Mouse (Mus musculus) kidney, embryonic 15.5 days (tissue): Measurements from ENCODE around the gene Cd80. TPM values are rescaled to one million over a fixed set of nuclear protein-coding genes. Genes with fewer than 3 reads are reported as not detected.
A peak's percentile ranks its signal among the peaks of the same experiment; 100 is the strongest.

Experiments
- ATAC-seq: fragments of 200-750 bp; cut with Nextera tagmentation; replicated peaks from 2 replicates; pipeline ENCODE4 v1.8.0; 2017; ENCODE audit warnings: moderate TSS enrichment; ENCODE audit not compliant: low FRiP score
- H3K27ac ChIP-seq: fragments of 300-500 bp; sonication (generic); 2 replicates; pipeline ENCODE4 v1.5.1; 2015; ENCODE audit warnings: mild to moderate bottlenecking, inconsistent platforms
- H3K27me3 ChIP-seq: fragments of 300-500 bp; sonication (generic); 2 replicates; pipeline ENCODE4 v1.6.1; 2015; ENCODE audit warnings: inconsistent platforms
- H3K36me3 ChIP-seq: fragments of 300-500 bp; sonication (generic); 2 replicates; pipeline ENCODE4 v1.6.1; 2015; ENCODE audit warnings: inconsistent platforms
- H3K4me1 ChIP-seq: fragments of 300-500 bp; sonication (generic); 2 replicates; pipeline ENCODE4 v1.6.1; 2015; ENCODE audit warnings: inconsistent platforms
- H3K4me2 ChIP-seq: fragments of 300-500 bp; sonication (generic); 2 replicates; pipeline ENCODE4 v1.6.1; 2015; ENCODE audit warnings: moderate library complexity, mild to moderate bottlenecking, inconsistent platforms
- H3K4me3 ChIP-seq: fragments of 300-500 bp; sonication (generic); replicated peaks from 2 replicates; pipeline ENCODE4 v1.5.1; 2015; ENCODE audit warnings: mild to moderate bottlenecking, inconsistent platforms
- H3K9ac ChIP-seq: fragments of 300-500 bp; sonication (generic); 2 replicates; pipeline ENCODE4 v1.6.1; 2015; ENCODE audit warnings: mild to moderate bottlenecking, inconsistent platforms
- H3K9me3 ChIP-seq: fragments of 300-500 bp; sonication (generic); replicated peaks from 2 replicates; pipeline ENCODE4 v1.6.1; 2016; ENCODE audit warnings: inconsistent platforms
- WGBS: fragments of 180-500 bp; shearing (Covaris S2); methylation state at CpG from one replicate; pipeline ENCODE4 v1.1.7; 2015; ENCODE audit warnings: mixed read lengths; 5-methylcytosine and 5-hydroxymethylcytosine counted together
- polyA plus RNA-seq: library from polyadenylated mRNA; unstranded; fragments of >200 nt; fragmentation: Nextera tagmentation; extraction: Ambion mirVana; gene quantifications from 2 replicates; pipeline ENCODE4 v1.2.1, GENCODE M21; 2015

Cd80 gene
- polyA plus RNA-seq, 1 experiment from 2014 or later = 0.29 TPM

- H3K36me3 ChIP-seq = peaks cover 79% of the 10 kb centered on the region
Measured at GRCm38 (mm10) chr16:38506041-38506634, 50.8 kb downstream of the Cd80 start.

DNA sequence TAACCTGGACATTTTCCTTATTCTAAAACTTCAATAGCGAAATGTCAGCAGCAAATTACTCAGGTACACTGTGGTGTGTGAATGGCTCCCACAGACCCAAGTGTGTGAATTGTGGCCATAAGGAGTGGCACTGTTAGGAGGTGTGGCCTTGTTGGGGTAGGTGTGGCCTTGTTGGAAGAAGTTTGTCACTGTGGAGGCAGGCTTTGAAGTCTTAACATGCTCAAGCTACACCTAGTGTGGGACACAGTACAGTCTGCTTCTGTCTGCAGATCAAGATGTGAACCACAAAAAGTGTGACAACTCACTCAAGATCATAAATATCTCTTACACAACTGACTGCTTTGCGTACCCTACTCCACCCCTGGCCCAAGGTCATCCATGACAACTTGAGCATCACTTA lies 55.5 kb downstream of the Cd80 start:
- no peak for ATAC-seq
- Histone ChIP-seq H3K4me2 (no peak overlapping the region), H3K36me3 (peaks cover 73% of the 10 kb centered on the region), H3K9me3 (no peaks in the 10 kb centered on the region), H3K4me1 (no peaks in the 10 kb centered on the region), H3K27me3 (no peaks in the 10 kb centered on the region), H3K9ac (no peak overlapping the region), H3K4me3 (no peak overlapping the region), H3K27ac (no peak overlapping the region)
- 94% methylated on average over 2 of the region's 2 CpGs for WGBS

More at GRCm38 (mm10) chr16:38506041-38506634, 50.8 kb downstream of the Cd80 start:
- Histone ChIP-seq H3K9me3 (no peaks in the 10 kb centered on the region), H3K4me2 (no peak overlapping the region), H3K27ac (no peak overlapping the region), H3K27me3 (no peaks in the 10 kb centered on the region), H3K4me3 (no peak overlapping the region), H3K9ac (no peak overlapping the region), H3K4me1 (no peaks in the 10 kb centered on the region)
- WGBS = 68% methylated on average over 4 of the region's 4 CpGs
- ATAC-seq = peak; percentile 82

DNA sequence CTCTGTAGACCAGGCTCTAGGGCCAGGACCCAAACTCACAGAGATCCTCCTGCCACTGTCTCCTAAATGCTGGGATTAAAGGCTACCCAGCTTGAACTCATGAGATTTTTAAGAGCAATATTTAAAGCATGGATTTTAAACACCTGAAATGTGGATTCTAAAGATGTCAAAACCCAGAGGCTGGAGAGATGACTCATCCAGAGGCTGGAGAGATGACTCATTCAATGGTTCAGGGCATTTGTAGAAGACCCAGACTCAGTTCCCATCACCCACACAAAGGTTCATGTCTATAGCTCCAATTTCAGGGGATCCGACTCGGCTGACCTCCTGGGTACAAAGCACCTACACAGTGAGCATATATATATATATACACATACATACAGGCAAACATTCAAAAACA lies 63.8 kb downstream of the Cd80 start:
- no peak overlapping the region for H3K27ac ChIP-seq
- ATAC-seq = no peak
- H3K9me3 ChIP-seq = no peaks in the 10 kb centered on the region
- peaks cover 33% of the 10 kb centered on the region for H3K36me3 ChIP-seq
- no peak overlapping the region for H3K4me2 ChIP-seq
- no peak overlapping the region for H3K4me3 ChIP-seq
- H3K9ac ChIP-seq = no peak overlapping the region
- no peaks in the 10 kb centered on the region for H3K27me3 ChIP-seq
- H3K4me1 ChIP-seq = peaks cover 13% of the 10 kb centered on the region
- 97% methylated on average over 2 of the region's 2 CpGs for WGBS

DNA sequence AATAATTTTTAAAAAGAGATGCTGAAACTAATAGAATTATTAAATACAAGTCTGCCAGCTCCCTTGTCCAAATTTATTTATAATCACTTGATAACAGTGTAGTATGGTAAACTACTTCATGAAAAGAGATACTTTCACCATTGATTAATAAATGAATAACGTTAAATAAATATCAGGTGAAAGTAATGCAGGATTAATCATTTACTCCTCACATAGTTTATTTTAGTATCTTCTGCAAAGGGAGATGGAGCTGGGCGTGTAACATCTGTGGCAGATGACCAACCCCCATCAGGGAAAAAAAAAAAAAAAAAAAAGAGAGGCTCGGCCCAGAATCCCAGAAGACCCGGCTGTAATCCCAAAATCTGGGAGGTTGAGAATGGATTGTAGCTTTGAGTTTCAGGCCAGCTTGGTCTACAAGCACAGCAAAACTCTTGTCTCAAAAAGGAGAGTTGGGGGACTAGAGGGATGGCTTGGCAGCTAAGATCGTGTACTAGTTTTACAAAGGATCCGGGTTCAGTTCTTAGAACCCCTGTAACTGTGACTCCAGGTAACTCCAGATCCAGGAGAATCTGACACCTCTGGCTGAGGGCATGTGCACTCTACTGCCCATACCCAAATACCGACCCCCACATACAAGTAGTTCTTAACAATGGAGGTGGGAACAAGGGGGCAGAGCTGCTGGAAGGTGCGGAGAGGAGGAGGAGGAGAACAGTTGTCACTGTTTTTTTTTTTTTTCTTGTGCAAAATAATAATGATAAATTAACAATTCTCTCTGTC lies 66.0 kb downstream of the Cd80 start:
- 36% methylated on average over 8 of the region's 8 CpGs for WGBS
- peak overlapping the region; percentile 98 for H3K4me3 ChIP-seq
- no peaks in the 10 kb centered on the region for H3K9me3 ChIP-seq
- no peak overlapping the region for H3K27ac ChIP-seq
- H3K4me1 ChIP-seq = peaks cover 13% of the 10 kb centered on the region
- peak overlapping the region; percentile 98 for H3K9ac ChIP-seq
- H3K27me3 ChIP-seq = no peaks in the 10 kb centered on the region
- ATAC-seq = no peak
- peak overlapping the region; percentile 60 for H3K4me2 ChIP-seq
- peaks cover 39% of the 10 kb centered on the region for H3K36me3 ChIP-seq

DNA sequence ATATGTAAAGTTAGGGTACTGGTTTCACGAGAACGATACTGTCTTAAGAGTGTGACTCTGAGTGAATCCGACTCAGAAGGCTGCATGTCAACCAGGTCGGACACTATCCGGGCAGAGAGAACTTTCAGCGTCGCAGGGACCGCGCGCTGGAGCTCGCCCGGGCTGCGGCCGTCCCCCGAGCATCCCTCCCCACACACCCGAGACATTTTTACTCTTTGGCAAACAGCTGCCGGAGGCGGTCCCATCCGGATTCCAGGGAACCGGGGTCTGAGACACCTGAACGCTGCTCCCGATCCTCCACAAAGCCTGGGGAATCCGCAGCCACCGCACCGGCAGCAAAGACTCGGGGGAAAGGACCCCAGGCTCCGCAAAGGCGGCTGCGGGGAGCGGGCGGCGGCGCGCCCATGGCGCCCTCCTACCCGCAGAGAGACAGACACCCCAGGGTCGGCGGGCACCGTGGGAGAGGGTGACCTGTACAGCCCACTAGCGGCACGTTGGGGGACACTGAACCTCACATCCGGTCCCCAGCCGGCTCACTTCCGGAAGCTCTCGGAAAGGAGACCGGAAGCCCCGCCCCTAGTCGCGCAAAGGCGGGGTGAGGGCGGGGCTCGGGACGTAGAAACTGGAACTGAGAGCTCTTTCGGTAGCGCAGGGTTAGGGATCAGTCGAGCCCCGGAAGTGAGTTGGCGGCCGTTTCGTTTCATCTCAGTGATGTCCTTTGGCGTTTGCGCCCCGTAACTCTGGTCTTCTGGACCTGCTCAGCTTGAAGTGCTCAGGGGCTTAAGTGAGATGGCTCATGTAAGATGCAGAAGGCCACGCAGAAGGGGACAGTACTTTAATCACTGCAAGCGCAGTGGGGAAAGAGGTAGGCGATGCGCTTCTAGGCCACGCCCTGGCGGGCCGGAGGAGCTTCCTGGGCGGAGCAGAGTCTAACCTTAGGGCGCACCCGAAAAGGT lies 67.0 kb downstream of the Cd80 start, which contains the start of gene Timmdc1:
TSS of gene Timmdc1 (minus strand) at position 535 of the 956 bp plus-strand sequence.
- Histone ChIP-seq H3K9ac (peak within 1 kb of the TSS; percentile 98), H3K27me3 (no peaks in the 10 kb centered on the region), H3K4me3 (peak within 1 kb of the TSS; percentile 98), H3K4me2 (peak within 1 kb of the TSS; percentile 60), H3K9me3 (no peaks in the 10 kb centered on the region), H3K27ac (peak within 1 kb of the TSS; percentile 98), H3K4me1 (peaks cover 13% of the 10 kb centered on the region), H3K36me3 (peaks cover 43% of the 10 kb centered on the region)
- peak; percentile 99 for ATAC-seq
- under 1% methylated on average over 73 of the region's 73 CpGs for WGBS

GRCm38 (mm10) chr16:38526264-38526663 lies 70.9 kb downstream of the Cd80 start:
- H3K4me2 ChIP-seq = no peak overlapping the region
- no peaks in the 10 kb centered on the region for H3K9me3 ChIP-seq
- H3K9ac ChIP-seq = no peak overlapping the region
- no peak overlapping the region for H3K27ac ChIP-seq
- peaks cover 66% of the 10 kb centered on the region for H3K36me3 ChIP-seq
- peaks cover 12% of the 10 kb centered on the region for H3K4me1 ChIP-seq
- no peak for ATAC-seq
- no peaks in the 10 kb centered on the region for H3K27me3 ChIP-seq
- 88% methylated on average over 6 of the region's 6 CpGs for WGBS
- no peak overlapping the region for H3K4me3 ChIP-seq

DNA sequence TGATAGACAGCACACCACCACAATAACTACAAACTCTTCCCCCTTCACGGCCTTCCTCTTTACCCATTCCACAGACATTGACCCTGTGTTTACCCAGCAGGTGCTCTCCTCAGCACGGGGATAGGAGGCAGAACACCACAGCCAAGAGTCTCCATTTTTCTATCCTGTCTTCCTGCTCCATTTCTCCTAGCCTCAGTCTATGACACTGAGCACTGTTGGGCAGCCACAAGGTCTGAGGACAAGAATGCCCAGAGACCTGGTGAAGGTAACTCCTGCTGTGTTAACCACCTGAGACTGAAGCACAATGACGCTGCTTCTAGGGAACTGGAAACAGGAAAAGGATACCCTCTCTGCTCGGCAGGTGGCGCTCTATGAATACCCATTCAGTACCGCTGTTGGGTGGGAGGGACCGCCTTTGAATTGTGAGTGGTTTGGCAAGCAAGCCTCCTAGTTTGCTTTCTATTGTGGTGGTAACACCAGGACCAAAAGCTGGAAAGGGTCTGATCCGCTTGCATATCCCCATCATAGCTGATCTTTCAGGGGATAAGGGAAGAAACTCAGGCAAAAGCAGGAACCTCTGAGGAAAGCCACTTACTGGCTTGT lies 81.3 kb downstream of the Cd80 start:
- H3K4me3 ChIP-seq = no peak overlapping the region
- no peaks in the 10 kb centered on the region for H3K4me1 ChIP-seq
- no peak for ATAC-seq
- no peak overlapping the region for H3K27ac ChIP-seq
- H3K9me3 ChIP-seq = no peaks in the 10 kb centered on the region
- H3K36me3 ChIP-seq = peaks cover 94% of the 10 kb centered on the region
- no peaks in the 10 kb centered on the region for H3K27me3 ChIP-seq
- H3K4me2 ChIP-seq = no peak overlapping the region
- WGBS = 52% methylated on average over 8 of the region's 8 CpGs
- no peak overlapping the region for H3K9ac ChIP-seq

DNA sequence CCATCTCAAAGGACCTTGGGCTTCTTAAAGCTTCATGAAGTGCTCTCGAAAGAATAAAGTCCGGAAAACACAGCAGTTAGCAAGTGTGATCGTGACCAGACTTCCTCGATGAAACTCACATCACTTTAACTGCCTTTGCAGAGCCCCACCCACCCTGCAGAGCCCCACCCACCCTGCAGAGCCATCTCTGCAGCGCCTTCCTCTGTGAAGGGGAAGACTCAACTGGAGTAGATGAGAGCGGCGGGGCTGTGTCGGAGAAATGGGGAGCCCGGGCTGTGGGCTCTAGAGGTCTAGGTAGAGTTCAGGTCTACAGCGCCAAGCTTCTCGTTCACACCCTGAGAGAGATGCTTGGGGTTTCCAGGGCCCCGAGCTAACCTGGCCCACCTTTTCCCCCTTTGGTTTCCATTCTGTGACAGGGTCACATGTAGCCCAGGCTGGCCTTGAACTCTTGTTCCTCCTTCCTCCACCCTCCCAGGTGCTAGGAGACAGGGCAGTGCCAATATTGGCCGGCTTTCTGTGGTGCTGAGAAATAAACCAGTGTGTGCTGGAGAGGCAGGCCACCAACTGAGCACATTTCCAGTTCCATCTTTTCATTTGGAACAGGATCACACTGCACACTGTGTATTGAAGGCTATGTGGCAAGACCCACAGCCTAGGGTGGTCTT lies 83.5 kb downstream of the Cd80 start:
- WGBS = 89% methylated on average over 13 of the region's 13 CpGs

More for the DNA sequence above, 83.5 kb downstream of the Cd80 start:
- H3K4me2 ChIP-seq = no peak overlapping the region
- H3K4me1 ChIP-seq = no peaks in the 10 kb centered on the region
- H3K27me3 ChIP-seq = no peaks in the 10 kb centered on the region
- no peak overlapping the region for H3K4me3 ChIP-seq
- H3K9me3 ChIP-seq = no peaks in the 10 kb centered on the region
- H3K9ac ChIP-seq = no peak overlapping the region
- peaks cover 93% of the 10 kb centered on the region for H3K36me3 ChIP-seq
- no peak for ATAC-seq
- H3K27ac ChIP-seq = no peak overlapping the region

Other genes with a start within 250 kb of the Cd80 start
- gene Nr1i2, start 160.7 kb upstream of the Cd80 start, polyA plus RNA-seq = 0.35 and 0.49 TPM in 2 replicates
- gene Maats1, start 113.4 kb upstream of the Cd80 start, polyA plus RNA-seq = 0.14 and 0.27 TPM in 2 replicates
- 167 and 189 TPM in 2 replicates for gene Cox17, start 108.6 kb upstream of the Cd80 start, polyA plus RNA-seq
- not detected in 2 replicates for gene Gm21987, start 108.5 kb upstream of the Cd80 start, polyA plus RNA-seq
- 1.1 and 5.7 TPM in 2 replicates for gene Popdc2, start 93.4 kb upstream of the Cd80 start, polyA plus RNA-seq
- 3.9 and 4.2 TPM in 2 replicates for gene Pla1a, start 22.4 kb upstream of the Cd80 start, polyA plus RNA-seq
- gene Adprh, start 2.9 kb upstream of the Cd80 start, polyA plus RNA-seq = 93.2 and 102 TPM in 2 replicates
- 32.1 and 32.3 TPM in 2 replicates for gene Timmdc1, start 67.1 kb downstream of the Cd80 start, polyA plus RNA-seq
- 58.0 and 60.6 TPM in 2 replicates for gene Poglut1, start 94.7 kb downstream of the Cd80 start, polyA plus RNA-seq
- 118 and 125 TPM in 2 replicates for gene Tmem39a, start 103.1 kb downstream of the Cd80 start, polyA plus RNA-seq